Mouse (Mus musculus): ENCODE results near the gene Ccdc185. TPM values are rescaled to one million over a fixed set of nuclear protein-coding genes. Genes with fewer than 3 reads are reported as not detected.

The Ccdc185 gene
- polyA plus RNA-seq, 1 experiment from 2014 or later, result not detected

- Histone ChIP-seq H3K36me3 (ENCODE audit: insufficient read depth, low read length) (no peaks in the 10 kb centered on the region), H3K4me3 (ENCODE audit: low read depth, low read length) (no peak overlapping the region), H3K4me1 (ENCODE audit: insufficient read depth, low read depth, low read length) (no peaks in the 10 kb centered on the region; the same call in 1 of the 2 replicates), H3K27ac (ENCODE audit: low read length) (no peak overlapping the region), H3K27me3 (replicated peaks; ENCODE audit: insufficient read depth, low read length) (no peaks in the 10 kb centered on the region), H3K4me2 (replicated peaks; ENCODE audit: low read depth, low read length) (no peak overlapping the region), H3K9me3 (ENCODE audit: low read length) (no peaks in the 10 kb centered on the region), H3K9ac (replicated peaks; ENCODE audit: low read depth) (no peak overlapping the region)
- DNase-seq (ENCODE audit: low spot score) (no peak), ATAC-seq (no peak)
- TF ChIP-seq EP300 (IDR thresholded peaks at IDR 0.05) (no peak), CTCF (IDR thresholded peaks at IDR 0.05) (no peak)
- 76% methylated on average over 5 of the region's 5 CpGs for WGBS
These were observed 5.9 kb upstream of the Ccdc185 start for GRCm38 (mm10) chr1:182754865-182755264.

DNA sequence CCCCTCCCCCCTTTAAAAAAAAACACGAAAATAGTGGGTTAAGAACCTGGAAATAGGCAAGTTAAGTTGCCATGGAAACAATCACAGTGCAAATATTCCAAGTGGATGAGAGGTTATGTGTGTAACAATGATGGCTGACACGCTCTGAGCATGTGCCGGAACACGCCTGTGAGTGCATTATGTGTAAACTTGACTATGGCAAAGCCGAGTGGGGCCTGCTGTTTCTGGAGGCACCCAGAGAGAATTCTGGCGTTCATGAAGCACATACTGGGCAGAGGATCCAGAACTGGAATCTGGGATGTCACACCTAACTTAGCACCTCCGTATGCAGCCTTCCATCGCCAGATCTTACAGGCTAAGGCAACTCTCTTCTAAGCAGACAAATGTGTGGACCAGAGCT lies 4.7 kb upstream of the Ccdc185 start:
- Histone ChIP-seq H3K9me3 (ENCODE audit: low read length) (no peaks in the 10 kb centered on the region), H3K4me2 (replicated peaks; ENCODE audit: low read depth, low read length) (no peak overlapping the region), H3K9ac (replicated peaks; ENCODE audit: low read depth) (no peak overlapping the region), H3K27me3 (replicated peaks; ENCODE audit: insufficient read depth, low read length) (no peaks in the 10 kb centered on the region), H3K4me3 (ENCODE audit: low read depth, low read length) (no peak overlapping the region), H3K36me3 (ENCODE audit: insufficient read depth, low read length) (no peaks in the 10 kb centered on the region), H3K27ac (ENCODE audit: low read length) (no peak overlapping the region), H3K4me1 (ENCODE audit: insufficient read depth, low read depth, low read length) (no peaks in the 10 kb centered on the region; the same call in 1 of the 2 replicates)
- 56% methylated on average over 8 of the region's 8 CpGs for WGBS
- DNase-seq (ENCODE audit: low spot score) (peak; percentile 48), ATAC-seq (0 out of 2 replicates have a peak, but pooled peaks have one; percentile 38)
- TF ChIP-seq EP300 (IDR thresholded peaks at IDR 0.05), result no peak
- no peak for TF ChIP-seq CTCF (IDR thresholded peaks at IDR 0.05)

- Histone ChIP-seq H3K9ac (replicated peaks; ENCODE audit: low read depth) (no peak overlapping the region), H3K36me3 (ENCODE audit: insufficient read depth, low read length) (no peaks in the 10 kb centered on the region), H3K27me3 (replicated peaks; ENCODE audit: insufficient read depth, low read length) (no peaks in the 10 kb centered on the region), H3K27ac (ENCODE audit: low read length) (no peak overlapping the region), H3K4me1 (ENCODE audit: insufficient read depth, low read depth, low read length) (no peaks in the 10 kb centered on the region; the same call in 1 of the 2 replicates), H3K4me3 (ENCODE audit: low read depth, low read length) (no peak overlapping the region), H3K9me3 (ENCODE audit: low read length) (no peaks in the 10 kb centered on the region), H3K4me2 (replicated peaks; ENCODE audit: low read depth, low read length) (no peak overlapping the region)
- ATAC-seq, result no peak
- no peak for DNase-seq (ENCODE audit: low spot score)
- TF ChIP-seq CTCF (IDR thresholded peaks at IDR 0.05) (no peak), EP300 (IDR thresholded peaks at IDR 0.05) (no peak)
- WGBS, result 84% methylated on average over 8 of the region's 8 CpGs
These were observed 2.3 kb upstream of the Ccdc185 start for GRCm38 (mm10) chr1:182751301-182751700.

DNA sequence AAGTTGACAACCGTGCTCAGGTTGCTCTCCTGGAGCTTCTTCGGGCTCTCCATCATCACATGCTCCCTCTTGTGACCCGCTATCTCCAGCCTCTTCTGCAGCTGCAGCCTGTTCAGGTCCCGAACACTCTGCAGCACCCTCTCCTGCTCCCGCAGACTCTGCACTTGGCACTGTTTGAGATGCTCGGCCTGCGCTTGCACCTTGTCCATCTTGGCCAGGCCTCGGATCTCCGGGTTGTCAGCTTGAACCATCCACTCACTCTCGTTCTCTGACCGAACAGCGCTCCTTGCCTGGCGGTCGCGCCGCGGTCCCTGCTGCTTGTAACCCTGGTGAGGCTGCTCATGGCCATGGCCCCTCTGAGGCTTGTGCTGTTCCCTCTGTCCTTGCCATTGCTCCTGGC lies 1.1 kb downstream of the Ccdc185 start:
- WGBS, result 77% methylated on average over 17 of the region's 17 CpGs

GRCm38 (mm10) chr1:182747081-182747480 lies 1.9 kb downstream of the Ccdc185 start:
- Histone ChIP-seq H3K27me3 (replicated peaks; ENCODE audit: insufficient read depth, low read length) (no peaks in the 10 kb centered on the region), H3K9ac (replicated peaks; ENCODE audit: low read depth) (no peak overlapping the region), H3K4me2 (replicated peaks; ENCODE audit: low read depth, low read length) (no peak overlapping the region), H3K27ac (ENCODE audit: low read length) (no peak overlapping the region), H3K9me3 (ENCODE audit: low read length) (no peaks in the 10 kb centered on the region), H3K4me3 (ENCODE audit: low read depth, low read length) (no peak overlapping the region), H3K36me3 (ENCODE audit: insufficient read depth, low read length) (no peaks in the 10 kb centered on the region), H3K4me1 (ENCODE audit: insufficient read depth, low read depth, low read length) (no peaks in the 10 kb centered on the region)
- 87% methylated on average over 9 of the region's 9 CpGs for WGBS
- DNase-seq (ENCODE audit: low spot score) (no peak), ATAC-seq (no peak)
- no peak for TF ChIP-seq CTCF (IDR thresholded peaks at IDR 0.05)
- no peak for TF ChIP-seq EP300 (IDR thresholded peaks at IDR 0.05)

More for the DNA sequence above, 1.1 kb downstream of the Ccdc185 start:
- no peak for ATAC-seq
- Histone ChIP-seq H3K36me3 (ENCODE audit: insufficient read depth, low read length) (no peaks in the 10 kb centered on the region), H3K4me1 (ENCODE audit: insufficient read depth, low read depth, low read length) (no peaks in the 10 kb centered on the region), H3K4me3 (ENCODE audit: low read depth, low read length) (no peak overlapping the region), H3K4me2 (replicated peaks; ENCODE audit: low read depth, low read length) (no peak overlapping the region), H3K27ac (ENCODE audit: low read length) (no peak overlapping the region), H3K9ac (replicated peaks; ENCODE audit: low read depth) (no peak overlapping the region), H3K27me3 (replicated peaks; ENCODE audit: insufficient read depth, low read length) (no peaks in the 10 kb centered on the region), H3K9me3 (ENCODE audit: low read length) (no peaks in the 10 kb centered on the region)
- no peak for DNase-seq (ENCODE audit: low spot score)
- no peak for TF ChIP-seq EP300 (IDR thresholded peaks at IDR 0.05)
- no peak for TF ChIP-seq CTCF (IDR thresholded peaks at IDR 0.05)

- no peaks in the 10 kb centered on the region for H3K4me1 ChIP-seq (ENCODE audit: insufficient read depth, low read depth, low read length)
- H3K27me3 ChIP-seq (replicated peaks; ENCODE audit: insufficient read depth, low read length), result no peaks in the 10 kb centered on the region
- no peaks in the 10 kb centered on the region for H3K36me3 ChIP-seq (ENCODE audit: insufficient read depth, low read length)
- no peak overlapping the region for H3K27ac ChIP-seq (ENCODE audit: low read length)
- H3K9me3 ChIP-seq (ENCODE audit: low read length), result no peaks in the 10 kb centered on the region
- no peak for ATAC-seq
- H3K9ac ChIP-seq (replicated peaks; ENCODE audit: low read depth), result no peak overlapping the region
- no peak overlapping the region for H3K4me3 ChIP-seq (ENCODE audit: low read depth, low read length)
- 45% methylated on average over 4 of the region's 4 CpGs for WGBS
- TF ChIP-seq CTCF (IDR thresholded peaks at IDR 0.05) (no peak), EP300 (IDR thresholded peaks at IDR 0.05) (no peak)
- H3K4me2 ChIP-seq (replicated peaks; ENCODE audit: low read depth, low read length), result no peak overlapping the region
- DNase-seq (ENCODE audit: low spot score), result no peak
These were observed 13.1 kb downstream of the Ccdc185 start for GRCm38 (mm10) chr1:182735891-182736290.

GRCm38 (mm10) chr1:182732695-182733094 lies 16.3 kb downstream of the Ccdc185 start:
- ATAC-seq (no peak), DNase-seq (ENCODE audit: low spot score) (no peak)
- no peak for TF ChIP-seq CTCF (IDR thresholded peaks at IDR 0.05)
- TF ChIP-seq EP300 (IDR thresholded peaks at IDR 0.05), result no peak
- Histone ChIP-seq H3K9ac (replicated peaks; ENCODE audit: low read depth) (no peak overlapping the region), H3K4me2 (replicated peaks; ENCODE audit: low read depth, low read length) (no peak overlapping the region), H3K36me3 (ENCODE audit: insufficient read depth, low read length) (no peaks in the 10 kb centered on the region), H3K27me3 (replicated peaks; ENCODE audit: insufficient read depth, low read length) (no peaks in the 10 kb centered on the region), H3K27ac (ENCODE audit: low read length) (no peak overlapping the region), H3K9me3 (ENCODE audit: low read length) (no peaks in the 10 kb centered on the region), H3K4me3 (ENCODE audit: low read depth, low read length) (no peak overlapping the region), H3K4me1 (ENCODE audit: insufficient read depth, low read depth, low read length) (no peaks in the 10 kb centered on the region)
- WGBS, result 9% methylated on average over 7 of the region's 7 CpGs
